Mouse (Mus musculus) spleen, adult 2 months (tissue): ENCODE results near the gene Bicc1.

Experiments used
- CTCF ChIP-seq: fragments of 200-500 bp; IDR thresholded peaks from 2 replicates; pipeline ENCODE4 v1.5.1; 2011; ENCODE audit warnings: mild to moderate bottlenecking, inconsistent platforms; ENCODE audit not compliant: insufficient read depth, insufficient read length, insufficient replicate concordance; ENCODE audit errors: extremely low read depth
- POLR2A ChIP-seq: fragments of 200-500 bp; IDR thresholded peaks from 2 replicates; pipeline ENCODE4 v1.6.1; 2011; ENCODE audit warnings: low read depth, low read length, inconsistent platforms

GRCm38 (mm10) chr10:70915096-70915495 is 244.4 kb downstream of the Bicc1 start:
- TF ChIP-seq CTCF (no peak), POLR2A (no peak)
